Mouse (Mus musculus) right cerebral cortex, postnatal 14 days (tissue): Measurements from ENCODE around the gene Ddb2.

Source experiments
- DNase-seq: peaks from one replicate; pipeline ENCODE4 v3.0.0; 2022

The Ddb2 gene

DNA sequence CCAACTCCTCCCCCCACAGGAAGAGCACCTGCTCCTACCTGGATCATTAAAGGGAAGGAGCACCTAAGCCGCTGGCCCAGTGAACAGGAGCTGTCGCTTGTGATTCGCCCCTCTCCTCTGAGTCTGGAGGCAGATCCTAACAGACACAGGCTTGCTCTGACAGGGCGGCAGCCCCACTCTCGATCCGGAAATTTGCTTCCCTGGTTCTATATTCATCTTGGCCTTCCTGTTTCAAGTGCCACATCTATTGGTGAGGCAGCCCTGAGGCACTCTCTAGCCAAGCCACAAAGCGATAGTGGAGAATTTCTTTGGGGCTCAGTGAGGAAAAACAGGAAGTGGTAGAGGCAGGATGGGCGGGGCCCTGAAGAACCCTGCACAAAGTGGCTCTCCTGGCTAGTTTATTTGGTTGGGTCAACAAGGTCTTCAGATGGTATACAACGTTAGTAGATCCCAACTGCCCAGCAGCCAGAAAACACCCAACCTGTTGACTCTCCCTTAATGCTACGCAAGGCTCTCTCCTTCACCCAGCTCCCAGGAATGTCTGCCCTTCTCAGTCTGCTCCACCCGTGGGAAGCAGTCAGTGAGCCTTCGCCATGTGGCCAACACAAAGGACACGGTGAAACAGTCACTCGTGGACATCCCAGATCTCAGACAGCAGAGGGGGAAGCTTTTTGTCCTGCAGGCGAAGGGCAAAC, 52.9 kb downstream of the Ddb2 start, which contains the start of gene Madd:
Gene Madd (minus strand): TSS at position 127 of the 695 bp plus-strand sequence.
- no peak for DNase-seq

DNA sequence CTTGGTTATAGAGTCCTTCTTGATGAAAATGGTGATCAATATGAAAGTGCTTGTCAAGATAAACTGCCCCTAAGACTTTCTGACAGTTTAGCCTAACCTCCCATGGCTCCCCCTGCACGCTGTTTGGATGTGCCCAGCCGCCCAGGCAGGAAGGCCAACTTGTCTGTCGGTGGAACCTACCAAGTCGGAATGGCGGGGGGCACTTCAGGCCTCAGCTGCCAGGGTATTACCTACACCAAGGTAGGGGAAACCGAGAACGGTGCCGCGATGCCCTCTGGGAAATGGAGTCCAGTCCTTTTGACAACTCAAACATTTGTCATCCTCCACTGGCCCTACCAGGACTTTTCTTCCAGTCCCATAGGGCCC, 53.7 kb downstream of the Ddb2 start:
- peak; percentile 96 for DNase-seq

DNA sequence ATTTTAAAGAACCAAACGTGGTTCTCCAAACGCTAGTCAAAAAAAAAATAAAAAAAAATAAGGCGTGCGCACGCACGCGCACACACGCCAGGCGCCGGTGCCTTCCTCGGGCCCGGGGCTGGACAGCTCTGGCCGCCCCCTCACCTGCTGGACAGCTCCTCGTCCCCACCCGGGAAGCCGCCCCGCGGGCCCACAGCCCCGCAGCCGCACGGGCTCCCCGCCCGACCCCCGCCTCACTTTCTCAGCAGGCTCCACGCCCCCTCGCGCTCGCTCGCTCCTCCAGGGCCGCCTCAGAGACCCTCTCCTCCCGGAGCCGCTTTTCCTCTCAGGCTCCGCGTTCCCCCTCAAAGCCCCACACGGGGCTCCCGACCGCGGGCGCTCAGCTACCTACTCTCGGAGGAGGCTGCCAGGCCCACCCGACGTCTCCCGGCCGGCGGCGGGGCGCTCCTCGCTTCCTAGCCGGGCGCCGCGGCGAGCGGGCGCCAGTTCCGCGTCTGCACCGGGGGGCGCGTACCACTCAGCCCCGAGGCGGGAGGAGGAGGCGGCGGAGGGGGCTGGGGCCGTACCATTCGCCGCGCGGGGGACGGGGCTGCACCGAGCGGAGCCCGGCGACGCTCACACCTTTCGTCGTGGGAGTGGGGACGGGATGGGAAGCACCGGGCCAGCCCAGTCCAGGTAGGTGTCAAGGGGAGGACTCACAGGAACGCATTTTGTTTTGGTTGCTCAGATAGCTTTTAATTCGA, 54.2 kb downstream of the Ddb2 start:
- DNase-seq = peak; percentile 88

DNA sequence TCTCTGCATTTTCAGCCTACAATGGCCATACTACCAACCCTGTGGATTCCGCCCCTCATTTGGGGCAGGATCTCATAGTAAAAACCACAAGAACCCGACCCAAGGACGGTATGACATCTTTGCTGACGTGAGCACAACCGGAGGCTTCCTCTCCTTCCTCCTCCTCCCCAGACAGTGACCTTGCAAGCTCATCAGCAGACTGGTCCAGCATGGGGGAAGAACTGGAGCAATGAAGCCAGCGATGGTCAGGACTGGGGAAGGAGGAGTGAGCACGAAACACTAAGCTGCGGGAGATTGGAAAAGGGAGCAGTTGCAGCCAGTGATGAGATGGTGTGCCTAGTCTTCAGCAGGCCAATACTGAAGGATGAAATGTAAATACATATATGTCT, 54.8 kb downstream of the Ddb2 start:
- no peak for DNase-seq

DNA sequence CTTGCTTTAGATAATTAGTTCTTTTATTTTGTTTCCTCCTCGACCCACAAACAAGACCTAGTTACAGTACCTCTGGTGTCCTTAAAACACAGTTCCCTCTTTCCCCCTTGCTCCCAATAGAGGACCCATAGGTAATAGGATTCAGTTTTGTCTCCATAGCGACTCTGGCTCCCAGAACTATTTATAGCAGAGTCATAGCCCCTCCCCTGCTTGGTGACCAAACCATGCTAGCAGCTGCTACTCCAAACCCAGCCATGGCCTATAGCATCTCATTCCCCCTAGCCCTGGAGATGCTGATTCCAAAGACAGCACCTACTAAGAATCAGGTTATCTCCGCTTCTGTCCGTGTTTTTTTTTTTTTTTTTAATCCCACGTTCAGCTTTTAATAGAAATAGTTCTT, 56.1 kb downstream of the Ddb2 start:
- no peak for DNase-seq

DNA sequence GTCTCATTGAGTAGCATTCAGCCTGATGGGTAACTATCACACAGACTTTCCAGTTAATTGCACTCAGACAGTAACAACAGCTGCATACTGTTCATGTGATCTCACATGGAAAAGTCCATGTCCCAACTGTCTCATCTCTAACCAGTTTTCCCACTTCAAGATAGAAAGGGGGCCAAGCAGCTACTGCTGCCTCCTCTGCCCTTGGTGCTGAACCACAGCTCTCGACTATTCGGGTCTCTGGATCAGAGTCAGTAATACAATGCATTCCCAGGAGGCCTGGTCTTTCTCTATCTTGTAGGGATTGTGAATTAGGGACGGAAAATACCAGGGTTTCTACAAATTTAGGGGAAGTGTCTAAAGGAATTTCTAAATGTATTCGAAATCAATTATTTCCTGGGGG, 57.0 kb downstream of the Ddb2 start:
- no peak for DNase-seq

DNA sequence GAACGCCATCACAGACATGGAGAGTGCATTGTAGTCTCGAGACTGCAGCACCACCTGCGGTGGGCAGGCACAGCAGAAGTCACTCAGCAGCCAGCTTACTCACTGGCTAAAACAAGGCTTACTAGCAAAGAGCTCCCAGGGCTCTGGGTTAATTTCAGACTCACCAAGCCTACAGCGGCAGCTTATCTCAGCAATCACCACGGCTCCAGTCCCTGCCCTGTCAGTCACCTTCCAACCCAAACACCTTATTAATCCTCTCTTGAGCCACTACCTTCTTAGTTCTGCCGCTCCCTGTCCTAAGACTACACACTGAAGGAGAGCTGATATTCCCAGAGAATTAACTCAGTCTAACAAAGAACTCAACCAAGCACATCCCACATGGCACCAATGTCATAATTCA, 60.5 kb downstream of the Ddb2 start:
- DNase-seq = no peak

DNA sequence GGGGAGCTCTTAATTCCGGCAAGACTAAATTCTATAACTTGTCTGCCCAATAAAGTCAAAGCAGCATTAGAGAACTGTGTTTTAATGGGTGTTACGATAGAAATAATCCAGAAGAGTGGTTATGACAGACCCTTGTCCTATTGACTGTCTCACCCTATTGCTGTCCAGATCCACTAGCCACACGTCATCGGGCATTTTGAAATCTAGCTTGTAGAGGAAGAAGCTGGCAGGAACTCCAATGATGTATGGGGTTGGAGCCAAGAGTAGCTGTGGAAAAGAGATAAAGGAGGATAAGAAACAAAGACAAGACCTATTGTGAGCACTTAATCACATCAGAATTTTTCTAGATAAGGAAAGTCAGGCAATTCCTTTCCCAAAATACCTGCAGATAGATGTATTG, 61.3 kb downstream of the Ddb2 start:
- no peak for DNase-seq

DNA sequence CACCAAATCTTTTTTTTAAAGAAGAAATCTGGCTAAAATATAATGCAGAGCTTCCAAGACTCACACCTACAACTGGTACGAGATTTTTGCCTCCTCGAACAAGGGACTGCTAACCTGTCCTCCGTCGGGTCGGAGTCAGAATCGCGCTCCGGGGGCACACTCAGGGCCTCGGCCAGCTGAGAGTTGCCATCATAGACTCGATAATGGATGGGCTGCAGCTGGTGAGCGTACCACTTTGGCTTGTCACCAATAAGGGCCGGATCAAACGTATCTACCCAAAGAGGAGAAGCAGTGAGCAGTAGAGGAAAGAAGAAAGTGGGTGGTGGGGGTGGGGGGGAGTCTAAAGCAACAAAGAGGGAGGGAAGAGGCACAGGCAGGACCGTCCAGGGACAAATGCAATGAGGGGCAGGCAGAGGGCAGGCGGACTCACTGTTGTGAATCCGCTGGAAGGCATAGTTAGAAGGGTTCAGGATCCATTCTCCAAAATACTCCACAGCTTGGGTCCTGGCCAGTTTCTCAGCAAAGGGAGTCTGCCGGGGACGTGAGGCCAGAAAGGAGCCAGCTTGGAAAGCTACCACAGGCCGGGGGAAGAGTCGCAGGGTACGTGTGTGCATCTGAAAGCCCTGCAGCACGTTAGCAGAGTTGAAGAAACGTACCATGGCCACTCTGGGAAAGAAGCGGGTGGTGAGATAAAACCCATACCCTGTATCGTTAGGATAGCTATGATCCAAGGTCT, 67.0 kb downstream of the Ddb2 start:
- DNase-seq = no peak

DNA sequence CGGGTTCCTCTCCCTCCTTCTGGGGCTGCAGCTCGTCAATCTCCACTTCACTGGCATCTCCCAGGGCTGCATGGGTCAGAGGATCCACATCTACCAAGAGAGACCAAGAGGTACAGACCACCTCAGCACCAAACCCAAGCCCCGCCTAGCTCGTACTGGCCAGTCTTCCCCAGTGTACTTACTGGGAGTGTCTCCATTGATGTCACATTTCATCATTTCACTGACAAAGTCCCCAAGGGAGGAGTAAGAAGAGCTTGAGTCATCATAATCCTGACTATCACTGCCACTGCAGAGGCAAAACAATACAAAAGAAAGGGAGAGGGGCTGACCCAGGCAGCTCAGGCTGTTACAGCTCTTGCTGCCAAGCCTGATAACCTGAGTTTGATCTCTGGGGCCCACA, 69.2 kb downstream of the Ddb2 start:
- DNase-seq = no peak

DNA sequence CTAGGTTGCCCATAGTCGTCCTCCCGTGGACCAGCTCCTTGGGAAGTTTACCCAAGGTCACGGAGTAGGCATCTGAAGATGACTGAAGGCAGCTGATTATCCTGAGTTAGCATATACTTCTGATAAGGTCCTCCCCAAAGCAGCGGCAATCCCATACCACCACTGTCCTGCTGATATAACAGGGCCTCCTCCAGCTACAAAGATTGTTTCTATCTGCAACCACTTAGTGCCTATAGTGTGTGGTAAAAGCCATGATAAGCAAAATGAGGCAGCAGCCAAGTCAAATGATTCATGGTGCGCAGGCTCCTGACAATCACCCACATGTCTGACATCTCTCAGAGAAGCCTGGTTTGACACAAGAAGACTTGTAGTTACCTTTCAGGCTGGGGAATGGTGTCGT, 71.8 kb downstream of the Ddb2 start:
- DNase-seq = no peak

DNA sequence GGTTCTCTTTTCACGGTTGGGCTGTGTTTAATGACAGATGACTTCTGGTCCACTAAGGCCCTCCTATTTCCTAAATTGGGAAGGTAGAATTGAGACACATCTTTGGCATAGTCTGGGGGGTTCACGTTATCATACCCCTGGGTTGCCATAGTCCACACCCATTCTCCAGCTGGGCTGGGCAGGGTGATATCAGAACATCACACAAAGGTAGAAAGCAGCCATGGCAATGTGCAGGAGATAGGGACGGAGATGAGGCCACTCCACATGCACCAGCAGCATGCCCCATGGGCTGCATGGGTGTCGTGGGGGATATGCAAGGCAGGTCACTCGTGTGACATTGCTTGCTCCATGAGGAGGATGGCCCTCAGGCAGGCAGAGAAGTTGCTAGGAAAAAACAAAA, 73.2 kb downstream of the Ddb2 start:
- DNase-seq = no peak

DNA sequence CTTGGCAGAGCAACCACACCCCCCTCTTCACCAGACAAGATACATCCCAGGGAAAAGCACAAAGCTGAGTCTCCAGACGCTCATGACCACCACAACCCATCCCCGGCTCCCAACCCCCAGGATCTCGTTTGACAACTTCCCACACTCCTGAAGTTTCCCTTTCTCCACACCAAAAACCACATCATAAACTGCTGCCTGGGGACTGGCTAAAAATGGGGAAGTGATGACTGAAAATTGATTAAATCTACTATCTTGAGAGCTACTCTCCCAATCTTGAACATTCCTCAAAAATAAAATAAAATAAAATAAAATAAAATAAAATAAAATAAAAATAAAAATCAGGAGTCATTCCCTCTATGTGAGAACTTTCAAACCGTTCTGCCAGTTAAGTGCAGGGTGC, 73.8 kb downstream of the Ddb2 start:
- no peak for DNase-seq
